Mouse (Mus musculus) heart, embryonic 14.5 days (tissue): ENCODE measurements at regions not wholly inside any gene's neighbourhood (a gene's known extent, or its start where the extent isn't known, plus 50 kb on each side); places are given as distances from the start of the nearest gene placed in this dataset.

Experiments used
- ATAC-seq: fragments of 200-750 bp; cut with Nextera tagmentation; 2 replicates; pipeline ENCODE4 v1.8.0; 2017; ENCODE audit warnings: low read depth, moderate TSS enrichment; ENCODE audit not compliant: insufficient number of reproducible peaks, insufficient read depth, low FRiP score
- H3K27ac ChIP-seq, 2 experiments: fragments of 200-500 bp in 1 of 2; fragments of 300-500 bp in 1 of 2; sonication (generic) in 1 of 2; replicated peaks in 1 of 2; 2 replicates each; pipeline ENCODE4 v1.5.1; 2012 to 2014; ENCODE audit warnings: low read depth in 2 of 2, low read length in 2 of 2, control low read depth in 1 of 2, mild to moderate bottlenecking in 1 of 2, mixed read lengths in 1 of 2; ENCODE audit not compliant: control insufficient read depth in 1 of 2, insufficient read depth in 1 of 2
- H3K27me3 ChIP-seq: fragments of 300-500 bp; sonication (generic); 2 replicates; pipeline ENCODE4 v1.6.1; 2014; ENCODE audit warnings: mild to moderate bottlenecking, low read length, control low read depth; ENCODE audit not compliant: control insufficient read depth, insufficient read depth
- H3K36me3 ChIP-seq: fragments of 300-500 bp; sonication (generic); 2 replicates; pipeline ENCODE4 v1.6.1; 2014; ENCODE audit warnings: mild to moderate bottlenecking, control low read depth, low read length, mixed read lengths; ENCODE audit not compliant: control insufficient read depth, insufficient read depth
- H3K4me1 ChIP-seq, 2 experiments: fragments of 200-500 bp in 1 of 2; fragments of 300-500 bp in 1 of 2; sonication (generic) in 1 of 2; 2 replicates each; pipeline ENCODE4 v1.6.1; 2012 to 2014; ENCODE audit warnings: low read length in 2 of 2, control low read depth in 1 of 2, mixed read lengths in 1 of 2; ENCODE audit not compliant: control insufficient read depth in 2 of 2, insufficient read depth in 2 of 2
- H3K4me2 ChIP-seq: fragments of 300-500 bp; sonication (generic); 2 replicates; pipeline ENCODE4 v1.6.1; 2014; ENCODE audit warnings: mild to moderate bottlenecking, low read length
- H3K4me3 ChIP-seq, 2 experiments: fragments of 200-500 bp in 1 of 2; fragments of 300-500 bp in 1 of 2; sonication (generic) in 1 of 2; 2 replicates each; pipeline ENCODE4 v1.5.1; 2012 to 2014; ENCODE audit warnings: low read length in 2 of 2, mild to moderate bottlenecking in 2 of 2, control low read depth in 1 of 2, low read depth in 1 of 2, moderate library complexity in 1 of 2; ENCODE audit not compliant: control insufficient read depth in 1 of 2, insufficient read depth in 1 of 2
- H3K9ac ChIP-seq: fragments of 300-500 bp; sonication (generic); 2 replicates; pipeline ENCODE4 v1.6.1; 2014; ENCODE audit warnings: mild to moderate bottlenecking, low read length
- H3K9me3 ChIP-seq: fragments of 300-500 bp; sonication (generic); 2 replicates; pipeline ENCODE4 v1.6.1; 2016; ENCODE audit warnings: low read length, control low read depth; ENCODE audit not compliant: control insufficient read depth
- WGBS: fragments of 180-500 bp; shearing (Covaris S2); extraction: QIAGEN DNeasy Blood & Tissue Kit; methylation state at CpG from one replicate; pipeline ENCODE4 v1.1.7; 2014; 5-methylcytosine and 5-hydroxymethylcytosine counted together

DNA sequence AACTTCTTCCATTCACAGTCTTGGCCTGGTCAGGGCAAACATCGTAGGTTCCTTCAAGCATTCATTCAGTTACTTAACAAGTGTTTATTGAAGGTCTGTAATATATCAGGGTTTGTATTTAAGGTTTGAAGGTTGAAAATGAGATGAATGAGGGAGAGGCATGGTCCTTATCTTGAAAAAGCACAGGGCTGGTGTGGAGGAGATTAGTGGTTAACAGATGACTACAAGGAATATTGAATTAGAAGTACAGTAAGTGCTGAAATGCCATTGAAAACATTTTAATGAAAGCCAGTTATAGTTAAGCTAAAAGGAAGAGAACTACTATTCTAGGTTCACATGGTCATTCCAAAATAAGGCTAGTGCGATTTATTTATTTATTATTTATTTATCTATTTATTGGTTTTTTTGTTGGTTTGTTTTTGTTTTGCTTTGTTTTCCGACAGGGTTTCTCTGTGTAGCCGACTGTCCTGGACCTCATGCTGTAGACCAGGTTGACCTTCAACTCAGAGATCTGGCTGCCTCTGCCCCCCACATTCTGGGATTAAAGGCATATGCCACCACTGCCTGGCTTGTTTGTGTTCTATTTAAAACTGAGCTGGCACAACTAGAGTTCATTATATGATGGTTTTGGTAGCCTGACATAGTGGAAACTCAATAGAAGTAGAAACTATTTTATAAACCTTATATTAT is 718.1 kb downstream of the Adgrl2 start:
- Histone ChIP-seq H3K4me3 (no peak overlapping the region), H3K27ac (no peak overlapping the region), H3K4me2 (no peak overlapping the region), H3K27me3 (no peaks in the 10 kb centered on the region), H3K9ac (no peak overlapping the region), H3K9me3 (no peaks in the 10 kb centered on the region), H3K36me3 (no peaks in the 10 kb centered on the region), H3K4me1 (no peaks in the 10 kb centered on the region)
- no peak for ATAC-seq
- WGBS = 60% methylated on average over 4 of the region's 4 CpGs

DNA sequence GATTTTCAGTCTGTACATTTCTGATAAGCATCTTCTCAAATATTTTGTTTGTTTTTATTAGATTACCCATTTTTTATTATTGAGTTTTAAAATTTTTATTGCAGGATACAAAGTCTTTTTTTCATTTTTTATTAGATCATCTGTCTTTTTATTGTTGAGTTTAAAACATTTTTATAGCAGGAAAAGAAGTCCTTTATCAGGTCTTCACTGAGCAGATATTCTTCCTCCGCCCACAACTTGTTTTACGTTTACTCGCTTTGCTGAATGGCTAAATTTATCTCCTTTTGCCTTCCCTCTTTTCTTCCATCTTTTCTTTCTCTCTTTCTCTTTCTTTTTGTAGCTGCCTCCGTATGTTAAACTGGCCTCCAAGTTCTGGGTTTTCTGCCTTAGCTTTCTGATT is 721.5 kb downstream of the Adgrl2 start:
- Histone ChIP-seq H3K9me3 (no peaks in the 10 kb centered on the region), H3K4me2 (no peak overlapping the region), H3K4me3 (no peak overlapping the region), H3K27ac (no peak overlapping the region), H3K36me3 (no peaks in the 10 kb centered on the region), H3K27me3 (no peaks in the 10 kb centered on the region), H3K9ac (no peak overlapping the region), H3K4me1 (no peaks in the 10 kb centered on the region)
- WGBS = 77% methylated on average over 4 of the region's 4 CpGs
- no peak for ATAC-seq

DNA sequence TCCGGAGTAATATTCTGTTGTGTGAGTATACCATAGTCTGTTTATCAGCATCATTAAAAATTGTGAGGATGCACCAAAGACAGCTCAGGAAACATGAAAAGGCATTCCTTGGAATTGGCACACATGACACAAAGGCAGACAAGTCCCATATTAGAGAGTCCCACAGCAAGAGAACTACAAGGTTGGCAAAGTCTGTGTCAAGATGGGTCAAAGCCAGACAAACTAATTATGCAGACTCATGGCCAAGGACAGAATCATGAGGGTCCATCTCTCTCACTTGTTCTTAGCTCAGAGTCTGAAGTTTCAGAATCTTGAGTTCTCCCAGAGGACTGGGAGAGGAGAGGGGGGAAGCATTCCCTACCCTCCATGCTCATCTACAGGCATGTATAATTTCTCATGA is 731.1 kb downstream of the Adgrl2 start:
- ATAC-seq = no peak
- no peak overlapping the region for H3K9ac ChIP-seq
- H3K4me2 ChIP-seq = no peak overlapping the region
- no peak overlapping the region for H3K27ac ChIP-seq
- no peaks in the 10 kb centered on the region for H3K27me3 ChIP-seq
- no peaks in the 10 kb centered on the region for H3K4me1 ChIP-seq
- no peaks in the 10 kb centered on the region for H3K36me3 ChIP-seq
- WGBS = 70% methylated on average over 1 of the region's 1 CpGs
- H3K4me3 ChIP-seq = no peak overlapping the region
- no peaks in the 10 kb centered on the region for H3K9me3 ChIP-seq

DNA sequence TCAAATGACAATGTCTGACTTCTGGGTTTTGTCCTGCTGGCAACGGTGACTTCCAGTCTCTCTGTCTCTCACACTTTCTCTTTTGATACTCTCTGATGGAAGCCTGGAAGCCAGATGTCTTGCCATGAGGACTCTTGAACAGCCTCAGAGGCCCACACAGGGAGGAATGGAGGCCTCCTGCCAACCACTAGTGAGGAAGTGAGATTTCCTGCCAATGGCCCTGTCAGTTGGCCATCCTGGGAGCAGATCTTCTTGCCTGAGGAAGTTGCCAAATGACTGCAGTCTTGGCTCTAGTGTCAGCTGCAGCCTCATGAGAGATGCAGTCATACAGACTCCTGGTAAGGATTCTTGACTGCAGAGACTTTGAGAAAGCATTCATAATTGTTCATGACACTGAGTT is 741.7 kb downstream of the Adgrl2 start:
- Histone ChIP-seq H3K4me3 (no peak overlapping the region), H3K27me3 (no peaks in the 10 kb centered on the region), H3K9me3 (no peaks in the 10 kb centered on the region), H3K36me3 (no peaks in the 10 kb centered on the region), H3K9ac (no peak overlapping the region), H3K4me2 (no peak overlapping the region), H3K4me1 (no peaks in the 10 kb centered on the region), H3K27ac (no peak overlapping the region)
- ATAC-seq = no peak
- 57% methylated on average over 1 of the region's 1 CpGs for WGBS

DNA sequence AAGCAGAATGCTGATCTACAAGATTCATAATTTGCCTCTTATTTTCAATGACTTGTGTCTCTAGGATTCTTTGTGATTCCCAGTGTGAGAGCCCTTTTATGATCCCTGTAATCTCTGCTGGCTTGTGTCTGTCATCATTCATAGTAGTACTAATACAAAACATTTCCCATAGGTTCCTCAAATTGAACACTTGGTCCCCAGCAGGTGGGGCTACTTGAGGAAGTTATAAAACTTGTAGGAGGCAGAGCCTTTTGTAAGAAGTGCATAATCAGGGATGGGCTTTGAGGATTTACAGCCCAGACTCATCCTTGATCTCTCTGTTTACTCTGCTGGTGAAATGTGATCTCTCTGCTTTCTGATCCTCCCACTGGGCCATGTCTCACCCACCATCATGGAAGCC is 743.6 kb downstream of the Adgrl2 start:
- H3K9ac ChIP-seq = no peak overlapping the region
- no peak overlapping the region for H3K4me2 ChIP-seq
- H3K9me3 ChIP-seq = no peaks in the 10 kb centered on the region
- no peak overlapping the region for H3K4me3 ChIP-seq
- H3K27ac ChIP-seq = no peak overlapping the region
- H3K4me1 ChIP-seq = no peaks in the 10 kb centered on the region
- no peak for ATAC-seq
- no peaks in the 10 kb centered on the region for H3K27me3 ChIP-seq
- H3K36me3 ChIP-seq = no peaks in the 10 kb centered on the region

DNA sequence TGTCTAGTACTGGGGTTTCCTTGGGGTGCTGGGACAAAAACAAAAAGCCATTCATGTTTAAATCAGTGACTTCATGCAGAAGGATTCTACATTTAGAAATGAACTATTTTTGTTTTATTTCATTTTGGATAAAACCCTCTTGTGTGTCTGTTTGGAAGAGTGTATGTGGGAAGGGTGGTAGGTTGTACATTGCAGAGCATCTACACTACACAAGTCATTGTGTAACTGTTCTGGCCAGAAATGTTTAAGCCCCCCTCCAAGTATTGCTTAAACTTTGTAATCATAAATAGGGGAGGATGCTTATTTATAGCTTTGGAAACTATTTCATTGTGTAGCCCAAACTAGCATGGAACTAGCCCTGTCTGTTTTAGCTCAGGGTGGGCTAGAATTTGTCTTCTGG is 752.3 kb downstream of the Adgrl2 start:
- ATAC-seq = no peak

DNA sequence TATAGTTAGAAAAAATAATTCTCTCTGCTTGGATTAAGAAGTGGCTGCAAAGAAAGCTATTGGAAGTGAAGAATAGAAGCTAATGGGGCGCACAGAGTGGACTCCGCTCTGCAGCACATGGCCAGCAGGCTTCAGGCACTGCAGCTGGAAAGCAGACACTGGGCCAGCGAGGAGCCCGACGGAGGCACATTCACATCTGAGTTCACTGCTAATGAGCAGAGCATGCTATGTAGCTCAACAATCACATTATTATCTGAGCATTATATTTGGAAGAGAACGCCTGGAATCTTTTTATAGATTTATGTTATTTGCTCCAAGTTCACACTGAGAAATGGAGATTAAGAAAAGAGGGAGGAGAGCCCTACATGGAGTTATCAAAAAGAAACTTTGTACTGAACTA is 752.8 kb downstream of the Adgrl2 start:
- H3K4me1 ChIP-seq = peaks cover 2 to 4% of the 10 kb centered on the region in 2 experiments; a peak in 2 of 4 replicates
- no peaks in the 10 kb centered on the region for H3K27me3 ChIP-seq
- ATAC-seq = no peak
- H3K4me2 ChIP-seq = no peak overlapping the region
- H3K27ac ChIP-seq = no peak overlapping the region
- no peak overlapping the region for H3K9ac ChIP-seq
- no peaks in the 10 kb centered on the region for H3K36me3 ChIP-seq
- 70% methylated on average over 6 of the region's 6 CpGs for WGBS
- H3K9me3 ChIP-seq = no peaks in the 10 kb centered on the region
- H3K4me3 ChIP-seq = no peak overlapping the region

More for the DNA sequence above, 752.3 kb downstream of the Adgrl2 start:
- Histone ChIP-seq H3K27ac (no peak overlapping the region), H3K36me3 (no peaks in the 10 kb centered on the region), H3K27me3 (no peaks in the 10 kb centered on the region), H3K4me3 (no peak overlapping the region), H3K4me1 (peaks cover 0 to 1% of the 10 kb centered on the region in 2 experiments; a peak in 1 of 4 replicates), H3K4me2 (no peak overlapping the region), H3K9ac (no peak overlapping the region), H3K9me3 (no peaks in the 10 kb centered on the region)

DNA sequence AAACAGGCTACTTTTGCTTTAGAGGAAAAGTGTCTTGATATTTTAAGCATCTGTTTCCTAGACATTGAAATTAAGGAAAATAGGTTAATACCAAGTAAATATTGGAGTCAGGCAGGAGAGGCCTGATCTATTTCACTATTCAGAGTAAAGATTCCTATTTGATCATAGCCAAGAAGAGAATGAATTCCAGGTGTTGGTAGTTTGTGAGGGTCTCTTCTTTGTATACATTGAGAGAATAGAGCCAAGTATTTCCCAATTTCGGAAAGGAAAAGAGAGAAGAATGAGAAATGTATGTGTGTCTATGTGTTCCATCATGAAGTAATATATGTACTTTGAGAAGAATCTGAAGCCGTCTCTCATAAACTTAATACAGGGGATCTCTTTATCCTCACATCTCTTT is 756.7 kb downstream of the Adgrl2 start:
- 88% methylated on average over 2 of the region's 2 CpGs for WGBS
- H3K36me3 ChIP-seq = no peaks in the 10 kb centered on the region
- no peaks in the 10 kb centered on the region for H3K27me3 ChIP-seq
- ATAC-seq = no peak
- peaks cover 3 to 4% of the 10 kb centered on the region in 2 experiments; a peak in 2 of 4 replicates for H3K4me1 ChIP-seq
- H3K9ac ChIP-seq = no peak overlapping the region
- no peak overlapping the region for H3K4me3 ChIP-seq
- H3K27ac ChIP-seq = no peak overlapping the region
- H3K4me2 ChIP-seq = no peak overlapping the region
- H3K9me3 ChIP-seq = no peaks in the 10 kb centered on the region
